Mouse (Mus musculus): ENCODE data around the gene Dab1. TPM values are rescaled to one million over a fixed set of nuclear protein-coding genes. Genes with fewer than 3 reads are reported as not detected.

The Dab1 gene
- polyA plus RNA-seq, 1 experiment, result 35.8 TPM

GRCm38 (mm10) chr4:104456173-104456873 is 837.2 kb downstream of the Dab1 start:
- peak overlapping the region; percentile 49 for H3K27ac ChIP-seq (ENCODE audit: insufficient read depth, low read length)
- no peak for DNase-seq
- WGBS, result 51% methylated on average over 7 of the region's 7 CpGs
- no peak overlapping the region for H3K4me3 ChIP-seq (replicated peaks; ENCODE audit: insufficient read depth, low read depth, low read length)
- H3K27me3 ChIP-seq (ENCODE audit: control insufficient read depth, insufficient read depth, low read length), result no peaks in the 10 kb centered on the region
- peaks cover 65% of the 10 kb centered on the region for H3K4me1 ChIP-seq (ENCODE audit: control insufficient read depth, insufficient read depth, low read length)
- TF ChIP-seq CTCF (IDR thresholded peaks at IDR 0.05; ENCODE audit: borderline replicate concordance, insufficient read depth, low read depth, low read length) (no peak), POLR2A (IDR thresholded peaks at IDR 0.05; ENCODE audit: borderline replicate concordance, insufficient read depth, low read length) (no peak)

DNA sequence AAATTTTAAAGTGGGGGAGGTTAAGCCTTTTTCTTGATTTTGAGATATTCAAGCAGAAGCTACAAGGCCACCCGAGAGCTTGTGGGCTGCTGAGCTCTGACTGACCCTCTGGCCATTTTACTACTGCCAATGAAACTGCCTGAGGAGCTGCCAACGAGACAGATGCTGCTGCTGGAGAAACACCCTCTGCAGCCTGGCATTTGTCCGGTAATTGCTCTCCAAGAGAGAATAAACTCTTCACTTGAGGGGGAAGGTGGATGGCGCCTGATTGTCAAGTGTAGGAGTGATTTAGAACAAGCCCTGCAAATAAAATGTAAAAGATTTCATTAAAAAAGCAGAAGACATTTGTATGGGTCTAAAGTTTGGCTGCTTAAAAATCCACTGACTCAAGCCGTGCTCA is 839.6 kb downstream of the Dab1 start:
- no peak overlapping the region for H3K4me3 ChIP-seq (replicated peaks; ENCODE audit: insufficient read depth, low read depth, low read length)
- TF ChIP-seq CTCF (IDR thresholded peaks at IDR 0.05; ENCODE audit: borderline replicate concordance, insufficient read depth, low read depth, low read length) (no peak), POLR2A (IDR thresholded peaks at IDR 0.05; ENCODE audit: borderline replicate concordance, insufficient read depth, low read length) (no peak)
- H3K27me3 ChIP-seq (ENCODE audit: control insufficient read depth, insufficient read depth, low read length), result no peaks in the 10 kb centered on the region
- peaks cover 61% of the 10 kb centered on the region for H3K4me1 ChIP-seq (ENCODE audit: control insufficient read depth, insufficient read depth, low read length)
- peak; percentile 78 to 88 for DNase-seq
- WGBS, result 11% methylated on average over 5 of the region's 5 CpGs
- H3K27ac ChIP-seq (ENCODE audit: insufficient read depth, low read length), result peak overlapping the region; percentile 91

DNA sequence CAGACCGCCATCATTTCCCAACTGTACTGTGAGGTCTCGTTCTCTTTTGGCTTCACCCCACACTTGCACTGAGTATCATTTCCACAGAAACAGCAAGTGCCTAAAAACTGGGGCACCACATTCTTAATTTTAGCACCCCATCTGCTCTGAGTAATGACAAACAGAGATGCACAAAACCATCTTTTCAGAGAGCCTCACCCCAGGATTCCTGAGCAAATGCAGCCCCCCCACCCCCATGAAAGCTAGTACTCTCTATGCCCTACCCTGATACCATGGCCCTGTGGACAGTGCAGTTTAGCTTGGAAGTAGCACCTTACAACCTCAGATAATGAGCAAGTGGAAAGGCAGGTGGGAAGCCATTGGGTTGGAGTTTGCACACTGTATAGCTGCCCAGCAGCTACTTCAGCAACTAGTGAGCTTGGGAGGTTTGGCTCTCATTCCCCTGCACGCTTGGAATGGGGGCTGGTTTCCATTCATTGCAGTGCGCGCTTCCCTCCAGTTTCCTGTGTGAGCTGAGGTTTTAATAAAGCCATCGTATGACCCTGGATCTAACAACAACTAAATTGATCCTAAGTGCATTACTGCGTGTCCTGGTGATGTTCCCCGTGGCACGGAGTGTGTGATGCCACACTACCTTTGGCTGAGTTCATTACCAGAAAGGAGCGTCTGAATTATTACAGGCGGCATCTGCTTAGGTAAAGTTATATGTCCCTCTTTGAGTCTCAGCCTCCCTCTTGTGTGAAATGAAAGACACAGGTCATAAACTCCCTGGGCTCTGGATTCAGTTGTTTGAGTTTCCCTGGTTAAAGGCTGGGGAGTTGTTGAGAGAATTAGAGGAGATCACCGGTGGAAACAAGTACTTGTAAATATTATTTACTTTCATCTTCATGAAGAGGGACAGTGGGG is 842.2 kb downstream of the Dab1 start:
- Histone ChIP-seq H3K27ac (ENCODE audit: insufficient read depth, low read length) (peak overlapping the region; percentile 89), H3K27me3 (ENCODE audit: control insufficient read depth, insufficient read depth, low read length) (no peaks in the 10 kb centered on the region), H3K4me3 (replicated peaks; ENCODE audit: insufficient read depth, low read depth, low read length) (no peak overlapping the region), H3K4me1 (ENCODE audit: control insufficient read depth, insufficient read depth, low read length) (peaks cover 43% of the 10 kb centered on the region)
- 40% methylated on average over 12 of the region's 12 CpGs for WGBS
- peak; percentile 69 to 84 for DNase-seq
- TF ChIP-seq POLR2A (IDR thresholded peaks at IDR 0.05; ENCODE audit: borderline replicate concordance, insufficient read depth, low read length) (no peak), CTCF (IDR thresholded peaks at IDR 0.05; ENCODE audit: borderline replicate concordance, insufficient read depth, low read depth, low read length) (no peak)

DNA sequence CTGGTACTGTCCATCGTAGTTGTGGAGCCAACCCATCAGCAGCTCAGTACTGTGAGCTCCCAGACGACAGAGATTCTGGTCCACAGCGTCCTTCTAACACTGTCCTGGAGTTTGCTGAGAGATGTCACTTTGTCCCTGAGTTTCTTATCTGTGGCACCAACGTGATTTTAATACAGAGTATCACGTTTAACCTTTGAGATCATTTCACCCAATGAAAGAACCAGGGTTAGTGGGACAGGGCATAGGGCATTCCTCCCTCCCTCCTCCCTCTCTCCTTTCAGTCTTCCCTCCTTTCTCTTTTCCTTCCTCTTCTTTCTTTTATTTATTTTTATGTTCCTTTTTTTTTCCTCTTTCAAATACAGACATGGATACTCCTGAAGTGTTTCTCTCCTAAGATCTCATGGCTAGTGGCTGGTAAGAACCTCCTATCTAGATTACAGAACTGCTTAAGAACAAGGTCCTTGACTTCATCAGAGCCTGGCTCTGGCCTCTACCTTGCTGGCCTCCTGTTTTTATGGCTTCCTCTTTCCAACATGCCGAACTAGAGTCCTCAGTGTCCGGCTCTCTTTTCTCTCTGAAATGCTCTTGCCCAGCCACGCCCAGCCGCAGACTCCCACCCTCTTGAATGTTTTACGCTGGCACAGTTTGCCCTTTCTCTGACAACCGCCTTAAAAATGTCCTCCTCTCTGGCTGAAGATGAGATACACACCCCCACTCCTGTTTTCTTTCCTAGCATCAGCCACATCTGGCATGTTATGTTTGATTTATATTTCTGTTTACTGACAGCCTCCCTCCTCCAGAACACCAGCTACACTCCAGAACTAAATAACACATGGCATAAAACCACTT is 844.0 kb downstream of the Dab1 start:
- H3K27me3 ChIP-seq (ENCODE audit: control insufficient read depth, insufficient read depth, low read length), result no peaks in the 10 kb centered on the region
- WGBS, result 82% methylated on average over 11 of the region's 11 CpGs
- peak in 1 of 2 experiments; percentile 14 for DNase-seq
- no peak for TF ChIP-seq POLR2A (IDR thresholded peaks at IDR 0.05; ENCODE audit: borderline replicate concordance, insufficient read depth, low read length)
- TF ChIP-seq CTCF (IDR thresholded peaks at IDR 0.05; ENCODE audit: borderline replicate concordance, insufficient read depth, low read depth, low read length), result no peak
- H3K27ac ChIP-seq (ENCODE audit: insufficient read depth, low read length), result 0 out of 2 replicates have a peak overlapping the region, but pooled peaks have one; percentile 89
- peaks cover 42% of the 10 kb centered on the region for H3K4me1 ChIP-seq (ENCODE audit: control insufficient read depth, insufficient read depth, low read length)
- no peak overlapping the region for H3K4me3 ChIP-seq (replicated peaks; ENCODE audit: insufficient read depth, low read depth, low read length)

DNA sequence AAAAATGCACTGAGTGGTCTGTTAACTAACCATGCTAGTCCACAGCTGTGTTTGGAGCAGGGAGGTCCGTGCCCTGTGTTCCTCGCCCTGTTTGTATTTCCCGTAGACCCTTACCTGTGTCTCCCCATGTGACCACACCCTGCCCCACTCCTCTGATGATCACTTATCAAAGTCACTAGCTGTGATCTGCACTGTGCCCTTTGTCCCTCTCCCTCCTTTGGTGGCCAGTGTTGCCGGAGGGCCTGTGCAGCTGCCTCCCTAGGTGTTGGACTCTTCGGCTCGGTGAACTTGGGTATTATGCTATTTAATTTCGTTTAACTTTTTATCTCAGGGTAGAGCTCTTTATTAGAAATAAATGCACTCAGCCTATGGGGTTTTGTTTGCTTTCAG is 844.6 kb downstream of the Dab1 start:
- DNase-seq, result peak in 1 of 2 experiments; percentile 18
- H3K4me3 ChIP-seq (replicated peaks; ENCODE audit: insufficient read depth, low read depth, low read length), result no peak overlapping the region
- 89% methylated on average over 7 of the region's 7 CpGs for WGBS
- H3K4me1 ChIP-seq (ENCODE audit: control insufficient read depth, insufficient read depth, low read length), result peaks cover 45% of the 10 kb centered on the region
- TF ChIP-seq CTCF (IDR thresholded peaks at IDR 0.05; ENCODE audit: borderline replicate concordance, insufficient read depth, low read depth, low read length) (no peak), POLR2A (IDR thresholded peaks at IDR 0.05; ENCODE audit: borderline replicate concordance, insufficient read depth, low read length) (no peak)
- no peak overlapping the region for H3K27ac ChIP-seq (ENCODE audit: insufficient read depth, low read length)
- no peaks in the 10 kb centered on the region for H3K27me3 ChIP-seq (ENCODE audit: control insufficient read depth, insufficient read depth, low read length)

GRCm38 (mm10) chr4:104465594-104465993 is 846.4 kb downstream of the Dab1 start:
- Histone ChIP-seq H3K4me3 (replicated peaks; ENCODE audit: insufficient read depth, low read depth, low read length) (no peak overlapping the region), H3K27me3 (ENCODE audit: control insufficient read depth, insufficient read depth, low read length) (no peaks in the 10 kb centered on the region), H3K4me1 (ENCODE audit: control insufficient read depth, insufficient read depth, low read length) (peaks cover 39% of the 10 kb centered on the region), H3K27ac (ENCODE audit: insufficient read depth, low read length) (no peak overlapping the region)
- DNase-seq, result peak in 1 of 2 experiments; percentile 13
- TF ChIP-seq POLR2A (IDR thresholded peaks at IDR 0.05; ENCODE audit: borderline replicate concordance, insufficient read depth, low read length) (no peak), CTCF (IDR thresholded peaks at IDR 0.05; ENCODE audit: borderline replicate concordance, insufficient read depth, low read depth, low read length) (no peak)
- 100% methylated on average over 1 of the region's 1 CpGs for whole genome bisulfite sequencing

- 36% methylated on average over 3 of the region's 3 CpGs for WGBS
- DNase-seq, result peak; percentile 70 to 84
- TF ChIP-seq POLR2A (IDR thresholded peaks at IDR 0.05; ENCODE audit: borderline replicate concordance, insufficient read depth, low read length) (no peak), CTCF (IDR thresholded peaks at IDR 0.05; ENCODE audit: borderline replicate concordance, insufficient read depth, low read depth, low read length) (no peak)
- Histone ChIP-seq H3K4me3 (replicated peaks; ENCODE audit: insufficient read depth, low read depth, low read length) (no peak overlapping the region), H3K27me3 (ENCODE audit: control insufficient read depth, insufficient read depth, low read length) (no peaks in the 10 kb centered on the region), H3K27ac (ENCODE audit: insufficient read depth, low read length) (peak overlapping the region; percentile 56), H3K4me1 (ENCODE audit: control insufficient read depth, insufficient read depth, low read length) (peaks cover 25% of the 10 kb centered on the region)
Measured at GRCm38 (mm10) chr4:104468666-104469065, 849.5 kb downstream of the Dab1 start.
